Mouse (Mus musculus): ENCODE data around the gene Kif6.

Kif6 gene

GRCm38 (mm10) chr17:49788187-49788974 is 173.4 kb downstream of the Kif6 start:
- DNase-seq (ENCODE audit: low spot score) = no peak

DNA sequence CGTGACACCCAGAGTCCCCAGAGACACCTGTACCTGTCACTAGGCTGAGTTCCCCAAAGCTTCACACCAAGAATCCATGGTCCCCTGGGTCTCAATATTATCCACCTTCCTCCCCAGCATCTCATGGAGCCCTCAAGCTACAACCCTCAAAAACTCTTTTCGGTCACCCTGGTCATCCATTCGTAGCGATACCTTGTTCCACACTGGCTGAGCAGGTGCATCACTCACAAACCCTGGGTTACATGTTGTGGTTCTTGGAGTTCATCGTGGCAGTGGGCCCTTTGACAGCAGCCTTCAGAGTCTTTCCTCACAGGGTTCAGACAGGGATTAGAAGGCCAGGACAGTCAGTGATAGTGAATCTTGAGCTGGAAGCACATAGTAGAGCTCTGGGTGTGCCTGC is 176.6 kb downstream of the Kif6 start:
- DNase-seq (ENCODE audit: low spot score) = no peak

- DNase-seq (ENCODE audit: low spot score) = no peak
These were observed 177.3 kb downstream of the Kif6 start for GRCm38 (mm10) chr17:49792217-49792743.

DNA sequence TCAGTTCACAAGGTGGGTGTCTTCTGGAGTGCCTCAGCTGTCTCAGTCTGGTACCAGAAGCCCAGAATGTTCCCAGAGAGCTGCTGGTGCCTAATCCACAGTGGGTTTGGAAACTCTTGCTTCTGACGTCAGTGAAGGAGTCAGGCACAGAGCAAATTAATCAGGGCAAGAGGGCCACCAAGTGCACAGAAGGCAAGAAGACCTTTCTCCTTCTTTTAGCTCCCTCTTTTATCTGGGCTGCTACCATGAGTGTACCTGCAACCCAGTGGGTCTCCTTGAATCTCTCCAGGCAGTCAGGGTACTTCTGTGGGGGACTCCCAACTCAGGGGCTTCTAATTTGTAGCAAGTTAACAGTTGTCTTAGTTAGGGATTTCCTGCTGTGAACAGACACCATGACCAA is 178.0 kb downstream of the Kif6 start:
- no peak for DNase-seq (ENCODE audit: low spot score)

DNA sequence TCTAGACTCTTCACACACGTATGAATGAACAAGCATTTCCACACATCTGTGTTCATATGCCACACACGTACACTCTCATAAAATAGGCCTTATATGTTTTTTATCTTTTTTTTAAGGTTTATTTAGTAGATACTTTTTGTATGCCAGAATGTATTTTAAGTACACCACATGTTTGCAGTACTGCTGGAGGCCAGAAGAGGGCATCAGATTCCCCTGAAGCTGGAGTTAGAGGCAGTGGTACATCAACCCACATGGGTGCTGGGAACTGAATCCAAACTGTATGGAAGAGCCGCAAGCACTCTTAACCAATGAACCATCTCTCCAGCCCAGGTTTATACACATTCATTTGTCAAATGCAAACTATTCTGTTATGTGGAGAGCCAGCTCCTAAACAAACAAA is 179.0 kb downstream of the Kif6 start:
- DNase-seq (ENCODE audit: low spot score) = no peak

DNA sequence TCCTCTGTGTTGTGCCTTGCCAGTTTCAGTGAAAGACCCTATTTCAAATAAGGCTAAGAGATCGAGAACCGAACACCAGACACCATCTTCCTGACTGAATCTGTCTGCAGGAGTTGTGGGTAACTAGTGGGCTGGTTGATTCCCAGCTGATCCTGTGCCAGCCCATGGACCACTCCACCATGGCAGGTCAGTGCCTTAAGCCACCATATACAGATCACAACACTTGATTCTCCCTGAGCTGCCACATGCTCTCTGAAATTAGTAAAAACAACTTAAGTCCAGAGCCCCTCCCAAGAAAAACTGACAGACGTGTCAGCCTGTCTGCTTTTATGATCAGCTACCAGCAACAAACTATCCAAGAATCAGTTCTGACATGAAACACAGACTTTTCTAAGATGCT is 180.3 kb downstream of the Kif6 start:
- no peak for DNase-seq (ENCODE audit: low spot score)

DNA sequence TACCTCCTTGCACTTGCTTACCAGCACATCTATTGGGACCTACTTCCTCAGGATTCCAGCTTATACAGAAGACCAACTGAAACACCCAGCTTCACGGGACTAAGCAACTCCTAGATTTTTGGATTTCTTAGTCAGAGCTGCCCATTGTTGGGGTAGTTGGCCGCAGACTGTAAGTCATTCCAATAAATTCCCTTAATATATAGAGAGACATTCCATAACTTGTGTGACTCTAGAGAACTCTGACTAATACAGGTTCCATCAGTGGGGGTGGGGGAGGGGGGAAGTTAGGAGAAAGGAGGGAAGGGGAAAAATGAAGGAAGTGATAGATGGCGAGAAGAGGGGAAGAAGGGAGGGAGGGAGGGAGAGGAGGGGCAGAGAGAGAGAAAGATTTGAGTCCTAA is 181.2 kb downstream of the Kif6 start:
- DNase-seq (ENCODE audit: low spot score) = no peak

DNA sequence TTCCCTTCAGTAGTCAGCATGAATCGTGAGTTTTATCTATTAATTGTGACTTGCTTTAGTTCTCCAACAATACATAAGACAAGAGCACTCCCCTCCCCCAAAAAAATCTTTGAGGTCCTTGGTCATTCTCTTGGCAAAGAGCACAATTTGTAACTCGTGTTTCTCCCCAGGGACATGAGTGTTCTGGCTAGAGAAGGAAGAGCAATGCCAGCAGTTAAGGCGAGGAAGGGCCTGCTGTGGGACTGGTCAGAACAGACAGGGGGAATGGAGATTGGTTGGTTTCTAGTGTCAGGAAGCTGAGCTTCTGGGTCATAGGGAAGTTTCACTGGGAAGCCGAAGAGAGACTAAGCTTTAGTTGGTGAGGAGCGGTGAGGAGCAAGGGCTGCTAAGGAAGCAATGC is 184.2 kb downstream of the Kif6 start:
- no peak for DNase-seq (ENCODE audit: low spot score)

DNA sequence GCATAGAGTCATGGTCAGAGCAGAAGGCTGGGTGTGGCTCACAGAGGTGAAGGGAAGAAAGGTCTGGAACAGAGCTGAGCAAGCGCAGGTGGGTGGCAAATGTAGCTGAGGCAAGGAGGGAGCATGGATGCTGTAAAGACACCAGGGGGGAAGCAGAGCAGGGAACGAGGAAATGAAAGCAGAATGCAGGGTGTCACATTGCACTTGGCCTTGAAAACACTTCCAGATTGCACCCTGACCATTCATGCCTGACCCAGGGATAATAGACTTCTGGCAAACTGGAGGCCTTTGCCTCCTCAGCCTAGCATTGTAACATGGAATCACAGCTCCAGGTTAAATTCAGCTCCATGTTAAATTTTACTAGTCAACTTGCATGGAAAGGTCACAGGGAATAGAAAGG is 185.2 kb downstream of the Kif6 start:
- DNase-seq (ENCODE audit: low spot score) = no peak

DNA sequence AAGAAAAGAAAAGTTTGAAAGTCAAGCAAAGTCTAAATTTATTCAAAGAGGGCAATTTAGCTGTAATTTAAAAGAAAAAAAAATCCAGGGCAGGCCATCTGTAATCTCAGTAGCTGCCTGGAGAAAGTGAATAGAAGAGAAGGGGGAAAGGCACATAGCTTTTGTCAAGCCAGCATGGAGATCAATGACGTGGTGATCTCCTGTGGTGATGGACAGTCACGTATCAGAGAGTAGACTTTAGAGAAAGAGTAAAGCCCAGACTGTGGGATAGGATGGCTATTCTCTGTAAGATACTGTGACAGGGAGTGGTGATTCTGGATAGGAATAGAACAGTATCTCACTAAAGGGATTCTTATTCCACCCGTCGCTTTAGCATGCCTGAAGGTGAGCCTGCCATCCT is 192.5 kb downstream of the Kif6 start:
- no peak for DNase-seq (ENCODE audit: low spot score)

DNA sequence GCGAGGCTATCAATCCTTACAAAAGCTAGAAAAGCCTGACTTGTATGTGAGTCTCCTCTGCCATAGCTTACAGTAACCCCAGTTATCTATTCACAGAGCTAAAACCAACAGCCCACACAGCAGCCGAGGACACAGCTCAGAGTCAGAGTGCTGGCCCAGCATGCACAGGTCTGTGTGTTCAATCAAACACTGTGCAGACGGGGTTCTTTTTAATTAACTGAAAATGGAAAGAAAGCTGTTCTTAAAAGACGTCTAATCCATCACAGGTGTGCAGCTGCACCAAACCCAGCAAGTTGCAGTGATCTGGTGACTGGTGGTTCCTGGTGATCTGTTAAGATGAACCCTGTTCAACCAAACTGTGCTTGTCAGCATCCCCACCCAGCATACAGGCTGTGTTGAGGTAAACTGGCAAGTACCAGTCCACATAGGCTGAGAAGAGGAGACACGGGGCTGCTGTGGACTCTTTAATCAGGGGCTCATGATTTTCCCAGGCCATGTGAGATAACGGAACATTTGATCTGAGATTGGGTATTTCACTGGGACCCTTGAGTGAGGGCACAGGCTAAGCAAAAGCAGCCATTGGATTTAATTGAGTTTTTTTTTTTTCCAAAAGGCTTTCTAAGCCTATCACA is 193.9 kb downstream of the Kif6 start:
- no peak for DNase-seq (ENCODE audit: low spot score)

DNA sequence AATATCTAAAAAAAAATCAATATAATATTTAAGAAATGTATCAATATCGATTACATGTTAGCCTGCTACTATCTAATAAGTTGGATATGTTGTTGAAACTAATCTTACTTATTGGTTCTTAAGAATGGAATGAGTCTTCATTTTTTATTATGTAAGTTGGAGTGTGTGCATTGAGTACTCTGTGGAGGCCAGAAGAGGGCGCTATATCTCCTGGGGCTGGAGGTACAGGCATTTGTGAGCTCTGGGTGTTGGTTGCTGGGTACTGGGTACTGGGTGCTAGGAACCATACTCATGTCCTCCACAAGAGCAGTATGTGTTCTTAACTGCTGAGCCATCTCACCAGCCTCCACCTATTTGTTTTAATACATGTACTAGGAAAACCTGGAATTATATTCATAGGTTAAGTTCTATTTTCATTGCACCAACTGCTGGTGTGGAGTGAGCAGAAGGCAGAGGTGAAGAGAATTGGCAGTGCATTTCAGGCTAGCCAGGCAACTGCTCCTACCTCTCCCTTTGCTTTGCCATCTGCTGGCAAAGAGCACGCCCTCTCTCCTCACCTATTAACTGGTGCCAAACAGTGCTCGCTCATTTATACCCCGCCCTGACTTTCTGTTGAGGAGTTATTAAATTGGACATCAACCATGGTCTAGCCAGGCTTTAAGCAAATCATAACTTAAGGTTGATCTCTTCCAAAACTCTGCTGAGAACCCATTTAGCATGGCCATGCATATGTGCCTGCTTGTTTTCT is 199.1 kb downstream of the Kif6 start:
- no peak for DNase-seq (ENCODE audit: low spot score)

DNA sequence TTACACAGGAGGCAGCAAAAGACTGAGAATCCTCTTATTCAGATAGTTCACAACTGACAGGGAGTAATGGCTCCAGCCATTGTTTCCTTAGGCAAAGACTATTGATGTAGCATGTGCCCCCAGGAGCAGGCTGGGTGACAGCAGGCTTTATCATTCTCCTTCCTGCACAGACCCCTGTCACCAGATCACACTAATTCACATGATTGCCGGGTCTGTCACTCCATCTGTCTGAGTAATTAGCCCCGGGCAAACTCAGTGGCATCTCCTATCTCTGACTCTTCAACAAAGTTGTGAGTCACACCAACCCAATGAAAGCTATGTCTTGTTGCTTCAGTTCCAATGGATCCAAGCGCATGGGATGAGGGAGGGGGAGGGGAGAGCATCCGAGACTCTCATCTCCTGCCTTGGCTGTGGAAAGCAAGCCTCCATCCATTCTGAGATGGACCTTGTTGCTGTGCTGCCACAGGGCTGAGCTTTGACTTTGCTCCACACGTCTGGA is 201.2 kb downstream of the Kif6 start:
- no peak for DNase-seq (ENCODE audit: low spot score)

DNA sequence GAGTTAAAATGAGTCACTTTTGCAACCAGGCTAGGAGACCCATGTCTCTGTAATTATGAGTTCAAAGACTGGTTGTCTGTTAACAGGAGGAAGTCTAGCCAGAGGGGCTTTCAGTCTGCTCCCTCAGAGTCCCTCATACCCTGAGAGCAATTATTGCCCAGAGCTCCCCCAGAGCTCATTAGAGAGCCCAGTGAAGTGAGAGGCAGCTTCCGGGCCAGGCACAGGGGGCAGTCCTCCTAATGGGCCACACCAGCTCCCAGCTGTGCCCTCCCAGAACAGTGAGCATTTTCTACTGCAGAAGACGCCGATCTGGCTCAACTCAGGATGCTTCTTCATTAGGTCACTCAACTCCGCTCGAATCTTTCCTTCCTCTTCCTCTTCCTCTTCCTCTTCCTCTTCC is 201.8 kb downstream of the Kif6 start:
- no peak for DNase-seq (ENCODE audit: low spot score)

- no peak for DNase-seq (ENCODE audit: low spot score)
These were observed 205.3 kb downstream of the Kif6 start for GRCm38 (mm10) chr17:49820203-49820602.

DNA sequence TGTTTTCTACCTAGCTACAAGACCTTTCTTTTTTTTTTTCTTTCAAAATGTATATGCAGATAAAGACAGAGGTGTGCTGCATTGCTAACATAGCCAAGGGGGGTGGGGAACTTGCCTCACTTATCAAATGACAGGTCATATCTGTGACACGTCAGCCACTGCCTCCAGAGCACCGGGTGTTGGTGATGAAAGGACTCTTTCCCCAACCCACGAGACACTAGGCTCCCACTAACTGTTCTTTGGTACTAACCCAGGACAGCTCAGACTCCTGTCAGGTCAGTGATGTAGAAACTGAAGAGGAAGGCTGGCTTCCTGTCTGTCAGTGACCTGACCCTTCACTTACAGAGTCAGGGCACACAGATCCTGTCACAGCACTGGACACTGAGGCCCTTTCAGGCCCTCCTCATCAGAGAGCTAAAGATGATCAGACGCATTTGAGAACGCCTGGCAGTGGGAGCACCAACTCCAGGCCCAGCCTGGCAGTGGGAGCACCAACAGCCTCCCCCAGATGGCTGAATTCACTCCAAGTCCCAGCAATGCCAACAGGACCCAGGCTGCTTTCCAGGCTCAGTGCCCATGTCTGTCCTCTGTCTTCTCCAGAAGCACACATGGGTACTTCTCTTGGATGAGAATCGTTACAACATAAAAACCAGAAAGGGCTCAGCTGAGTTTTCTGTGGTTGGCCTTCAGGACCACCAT is 209.4 kb downstream of the Kif6 start:
- DNase-seq (ENCODE audit: low spot score) = no peak

DNA sequence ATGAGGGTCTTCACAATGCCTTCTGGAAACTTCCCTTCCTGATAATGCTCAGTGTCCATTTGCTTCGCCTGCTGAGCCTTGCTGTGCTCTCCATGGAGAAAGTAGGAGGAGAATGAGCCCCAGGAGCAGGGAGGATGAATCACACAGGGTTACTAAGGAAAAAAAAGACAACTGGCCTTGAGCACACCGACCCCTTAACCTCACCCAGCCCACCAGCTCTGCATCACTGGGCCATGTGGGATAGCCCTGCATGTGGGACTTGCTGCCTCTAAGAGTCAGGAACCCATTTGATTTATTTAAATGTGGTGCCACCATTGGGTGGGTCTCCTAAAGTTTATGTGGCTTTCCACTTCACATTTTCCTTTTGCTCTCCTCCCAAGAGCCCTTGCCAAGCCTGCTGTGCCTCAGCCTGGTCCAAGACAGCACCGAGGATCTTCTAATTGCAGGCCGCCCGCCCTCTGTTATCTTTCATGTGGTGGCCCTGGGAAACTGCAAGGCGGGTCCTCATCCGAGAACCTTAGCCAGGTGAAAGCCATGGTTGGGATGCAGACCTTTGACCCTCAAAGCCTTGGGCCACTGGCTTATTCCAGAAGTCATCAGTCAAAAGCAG is 210.0 kb downstream of the Kif6 start:
- DNase-seq (ENCODE audit: low spot score) = no peak

DNA sequence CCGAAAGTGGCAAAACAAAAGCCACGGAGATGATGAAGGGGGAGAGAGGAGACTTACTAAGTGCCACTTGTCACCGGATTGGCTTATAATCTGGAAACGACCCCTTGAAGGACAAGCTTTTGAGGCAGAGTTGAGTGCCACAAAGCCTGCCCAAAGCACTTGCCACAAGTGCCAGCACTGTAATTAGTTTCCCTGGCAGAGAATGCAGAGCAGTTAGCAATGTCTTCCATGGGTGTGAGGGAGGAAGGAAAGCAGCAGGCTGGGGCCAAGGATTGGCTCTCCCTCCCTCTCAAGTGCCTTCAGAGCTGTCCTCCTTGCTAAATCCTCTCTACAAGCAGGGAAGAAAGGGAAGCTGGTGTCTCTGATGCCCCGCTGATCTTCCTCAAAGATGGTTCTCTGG is 210.9 kb downstream of the Kif6 start:
- no peak for DNase-seq (ENCODE audit: low spot score)

- DNase-seq (ENCODE audit: low spot score) = no peak
These were observed 216.8 kb downstream of the Kif6 start for GRCm38 (mm10) chr17:49831745-49832144.

- no peak for DNase-seq (ENCODE audit: low spot score)
These were observed 219.2 kb downstream of the Kif6 start for GRCm38 (mm10) chr17:49834044-49834545.

DNA sequence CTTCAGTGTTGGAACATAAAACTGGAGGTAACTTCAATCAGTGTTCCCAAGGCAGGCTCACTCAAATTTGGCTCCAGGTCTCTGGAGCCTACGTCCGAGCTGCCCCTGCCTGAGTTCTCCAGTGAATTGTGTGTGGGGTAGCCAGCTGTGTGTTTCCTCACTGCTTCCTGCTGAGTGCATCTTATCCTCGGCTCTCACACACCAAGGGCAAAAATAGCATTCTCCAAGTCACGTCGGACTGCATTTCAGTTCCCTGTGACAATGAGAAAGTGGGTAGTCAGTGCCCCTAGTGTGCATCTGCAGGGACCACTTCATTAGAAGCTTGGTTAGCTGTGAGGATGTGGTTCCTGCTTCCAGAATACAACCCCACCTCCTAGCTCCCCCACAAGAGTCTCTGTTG is 222.5 kb downstream of the Kif6 start:
- no peak for DNase-seq (ENCODE audit: low spot score)

DNA sequence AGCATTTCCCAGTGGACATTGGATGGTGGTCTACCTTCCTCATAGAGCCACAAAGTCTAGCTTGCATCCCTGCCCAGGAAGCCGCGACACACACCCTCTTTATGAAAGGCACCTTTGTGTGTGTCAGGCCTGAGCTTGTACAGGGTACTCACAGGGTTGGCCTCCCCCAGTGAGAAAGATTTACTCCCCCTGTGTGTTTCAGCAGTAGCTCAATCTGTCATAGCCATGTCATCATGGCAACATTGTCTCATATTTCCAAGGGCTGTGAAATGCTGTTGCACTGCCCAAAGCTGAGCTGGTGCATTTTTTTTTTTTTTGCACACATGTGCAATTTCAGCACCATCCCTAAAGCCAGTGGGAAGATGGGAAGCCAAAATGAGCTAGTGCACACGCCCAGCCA is 224.3 kb downstream of the Kif6 start:
- no peak for DNase-seq (ENCODE audit: low spot score)

Measured in ovary, postnatal 10 days (tissue).